Mouse (Mus musculus) forebrain, embryonic 10.5 days (tissue): Measurements from ENCODE around the gene Cacna2d2. TPM values are rescaled to one million over a fixed set of nuclear protein-coding genes. Genes with fewer than 3 reads are reported as not detected.

Experiments used
- DNase-seq: peaks from one replicate; pipeline ENCODE4 v3.0.0-alpha.2; 2017; ENCODE audit warnings: low spot score; ENCODE audit errors: extremely low spot score
- H3K27ac ChIP-seq: fragments of 300-500 bp; sonication (generic); 2 replicates; pipeline ENCODE4 v1.5.1; 2016; ENCODE audit warnings: mild to moderate bottlenecking
- H3K27me3 ChIP-seq: fragments of 300-500 bp; sonication (generic); 2 replicates; pipeline ENCODE4 v1.6.1; 2016; ENCODE audit warnings: mild to moderate bottlenecking; ENCODE audit not compliant: poor library complexity, severe bottlenecking
- H3K36me3 ChIP-seq: fragments of 300-500 bp; sonication (generic); replicated peaks from 2 replicates; pipeline ENCODE4 v1.6.1; 2016; ENCODE audit warnings: mild to moderate bottlenecking, moderate library complexity
- H3K4me1 ChIP-seq: fragments of 300-500 bp; sonication (generic); 2 replicates; pipeline ENCODE4 v1.6.1; 2016
- H3K4me3 ChIP-seq: fragments of 300-500 bp; sonication (generic); 2 replicates; pipeline ENCODE4 v1.5.1; 2016; ENCODE audit warnings: mild to moderate bottlenecking, moderate library complexity
- H3K9me3 ChIP-seq: fragments of 300-500 bp; sonication (generic); 2 replicates; pipeline ENCODE4 v1.6.1; 2016; ENCODE audit warnings: mild to moderate bottlenecking, moderate library complexity
- WGBS: fragments of 180-500 bp; shearing (Covaris S2); methylation state at CpG from one replicate; pipeline ENCODE4 v1.1.7; 2016; 5-methylcytosine and 5-hydroxymethylcytosine counted together
- polyA plus RNA-seq: library from polyadenylated mRNA; unstranded; fragments of >200 nt; fragmentation: Nextera tagmentation; extraction: Ambion mirVana; gene quantifications from 2 replicates; pipeline ENCODE4 v1.2.1, GENCODE M21; 2016

The Cacna2d2 gene
- polyA plus RNA-seq, 1 experiment from 2014 or later = 1.2 TPM

DNA sequence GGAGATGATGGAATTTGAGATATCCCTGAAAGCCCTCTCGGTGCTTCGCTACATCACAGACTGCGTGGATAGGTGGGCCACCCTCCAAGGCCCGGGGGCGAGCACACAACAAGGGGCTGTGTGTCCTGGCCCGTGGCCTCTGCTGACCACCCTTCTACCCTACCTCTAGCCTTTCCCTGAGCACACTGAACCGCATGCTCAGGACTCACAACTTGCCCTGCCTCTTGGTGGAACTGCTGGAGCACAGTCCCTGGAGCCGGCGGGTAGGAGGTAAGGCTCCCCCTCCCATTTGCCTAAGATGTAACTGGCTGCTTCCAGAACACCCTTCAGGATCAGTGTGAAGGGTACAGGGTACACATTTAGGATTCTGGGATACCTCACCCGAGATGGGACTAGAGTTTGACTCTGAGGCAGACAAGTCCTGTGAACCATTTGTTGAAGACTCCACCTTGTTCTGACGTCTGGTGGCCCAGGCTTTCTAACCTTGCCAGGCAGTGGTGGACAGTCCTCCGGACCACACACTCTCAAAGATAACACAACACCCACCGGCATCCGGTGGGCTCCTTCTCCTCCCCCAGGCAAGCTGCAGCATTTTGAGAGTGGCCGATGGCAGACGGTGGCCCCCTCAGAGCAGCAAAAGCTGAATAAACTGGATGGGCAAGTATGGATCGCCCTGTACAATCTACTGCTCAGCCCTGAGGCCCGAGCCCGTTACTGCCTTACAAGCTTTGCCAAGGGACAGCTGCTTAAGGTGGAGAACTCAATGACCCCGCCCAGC lies 150.1 kb downstream of the Cacna2d2 start:
- Histone ChIP-seq H3K4me3 (no peak overlapping the region), H3K27ac (peak overlapping the region; percentile 9; the same call in 1 of the 2 replicates), H3K36me3 (peaks cover 10% of the 10 kb centered on the region), H3K9me3 (no peaks in the 10 kb centered on the region), H3K4me1 (peaks cover 74% of the 10 kb centered on the region), H3K27me3 (peaks cover 61% of the 10 kb centered on the region)
- DNase-seq = no peak
- WGBS = 89% methylated on average over 20 of the region's 20 CpGs

GRCm38 (mm10) chr9:107550491-107551116 lies 151.2 kb downstream of the Cacna2d2 start:
- Histone ChIP-seq H3K4me3 (peak overlapping the region; percentile 88), H3K9me3 (no peaks in the 10 kb centered on the region), H3K4me1 (peaks cover 85% of the 10 kb centered on the region), H3K36me3 (no peaks in the 10 kb centered on the region), H3K27ac (peak overlapping the region; percentile 88), H3K27me3 (peaks cover 61% of the 10 kb centered on the region)
- peak; percentile 41 for DNase-seq
- 21% methylated on average over 23 of the region's 23 CpGs for WGBS

DNA sequence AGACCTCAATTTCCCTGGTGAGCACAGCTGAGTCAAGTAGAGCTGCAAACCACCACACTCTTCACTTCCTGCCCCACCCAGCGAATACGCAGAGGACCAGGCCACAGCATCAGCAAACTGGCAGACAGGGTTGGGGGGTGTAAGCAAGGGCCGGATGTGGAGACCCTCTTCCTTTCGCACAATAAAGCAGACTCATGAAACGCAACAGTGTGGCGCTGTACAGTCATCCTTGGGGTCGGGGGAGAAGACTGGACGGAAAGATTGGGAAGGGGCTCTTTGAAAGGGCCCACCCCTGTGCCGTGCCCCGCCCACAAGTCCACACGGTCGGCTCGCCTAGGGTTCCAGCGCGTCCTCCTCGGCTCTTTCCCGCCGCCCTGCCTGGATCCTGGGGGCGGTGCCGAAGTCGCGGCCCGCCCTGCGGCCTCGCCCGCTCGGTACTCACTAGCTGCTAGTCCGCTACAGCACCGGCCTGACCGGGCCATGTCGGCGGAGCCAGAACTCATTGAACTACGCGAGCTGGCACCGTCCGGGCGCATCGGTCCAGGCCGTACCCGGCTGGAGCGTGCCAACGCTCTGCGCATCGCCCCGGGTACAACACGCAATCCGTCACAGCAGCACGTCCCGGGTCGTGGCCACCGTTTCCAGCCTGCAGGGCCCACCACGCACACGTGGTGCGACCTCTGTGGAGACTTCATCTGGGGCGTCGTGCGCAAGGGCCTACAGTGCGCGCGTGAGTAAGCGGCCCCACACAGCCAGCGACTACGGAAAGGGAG lies 151.9 kb downstream of the Cacna2d2 start, which contains the start of gene Rassf1:
Gene Rassf1, plus strand, starts transcription at position 439 of the 773 bp plus-strand sequence.
- Histone ChIP-seq H3K9me3 (no peaks in the 10 kb centered on the region), H3K27ac (peak within 1 kb of the TSS; percentile 88), H3K4me1 (peaks cover 85% of the 10 kb centered on the region), H3K27me3 (peaks cover 61% of the 10 kb centered on the region), H3K36me3 (peaks cover 4% of the 10 kb centered on the region; the same call in 1 of the 2 replicates), H3K4me3 (peak within 1 kb of the TSS; percentile 88)
- DNase-seq = peak; percentile 74
- under 1% methylated on average over 63 of the region's 63 CpGs for WGBS

DNA sequence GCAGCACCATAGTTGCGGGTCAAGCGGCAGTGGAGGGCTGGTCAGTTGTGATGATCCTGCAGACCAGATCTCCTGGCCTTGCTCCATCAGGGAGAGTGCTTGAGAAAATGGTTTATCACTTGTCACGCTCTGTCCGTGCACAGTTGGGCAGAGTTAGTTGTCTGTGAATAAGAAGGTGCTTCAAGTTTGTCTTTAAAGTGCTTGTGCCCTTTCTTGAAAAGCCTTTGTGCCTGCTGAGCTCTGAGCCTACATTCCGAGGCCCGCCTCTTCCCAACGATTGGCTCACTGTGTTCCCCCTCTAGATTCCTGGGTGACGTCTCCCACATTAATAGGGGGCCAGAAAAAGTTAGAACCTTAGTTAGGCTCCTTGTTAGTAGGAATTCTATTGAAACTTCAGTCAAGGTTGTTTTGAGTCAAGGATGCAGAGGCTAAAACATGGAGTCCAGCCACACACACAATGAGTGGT lies 152.5 kb downstream of the Cacna2d2 start:
- Histone ChIP-seq H3K4me3 (peak overlapping the region; percentile 88), H3K27ac (peak overlapping the region; percentile 88), H3K9me3 (no peaks in the 10 kb centered on the region), H3K27me3 (peaks cover 61% of the 10 kb centered on the region), H3K4me1 (peaks cover 85% of the 10 kb centered on the region), H3K36me3 (peaks cover 10% of the 10 kb centered on the region)
- WGBS = 2% methylated on average over 8 of the region's 8 CpGs
- DNase-seq = no peak

DNA sequence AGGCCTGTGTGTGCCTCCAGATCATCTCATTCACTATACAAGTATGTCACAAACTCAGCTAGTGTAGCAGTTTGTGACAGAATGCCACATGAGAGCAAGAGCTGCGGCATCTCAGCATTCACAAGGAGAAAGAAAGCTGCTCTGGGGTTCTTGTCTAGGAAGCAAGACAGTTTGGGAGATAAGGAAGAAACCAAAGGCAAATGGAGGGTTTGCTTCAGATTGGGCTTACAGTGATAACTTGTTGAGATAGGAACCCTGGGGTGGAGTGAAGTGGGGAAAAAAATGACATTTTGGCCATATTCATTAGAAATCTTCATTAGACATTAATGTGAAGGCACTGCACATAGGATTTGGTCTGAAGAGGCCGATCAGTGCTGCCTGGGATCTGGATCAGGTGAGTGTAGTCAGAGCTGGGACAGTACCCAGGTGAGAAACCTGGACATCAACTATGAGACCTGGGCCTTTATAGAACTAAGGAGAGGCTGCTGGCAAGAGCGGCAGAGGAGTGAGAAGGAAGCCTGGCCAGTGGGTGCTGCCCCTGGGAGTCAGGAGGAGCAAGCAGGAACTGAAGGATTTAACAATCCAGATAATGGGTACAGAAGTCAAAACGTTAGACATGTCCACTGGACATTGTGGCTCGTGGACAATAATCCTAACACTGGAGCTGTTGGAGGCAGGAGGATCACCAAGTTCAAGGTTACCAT lies 153.4 kb downstream of the Cacna2d2 start:
- Histone ChIP-seq H3K36me3 (peaks cover 19% of the 10 kb centered on the region), H3K4me1 (peaks cover 78% of the 10 kb centered on the region), H3K4me3 (peak overlapping the region; percentile 88), H3K9me3 (no peaks in the 10 kb centered on the region), H3K27ac (peak overlapping the region; percentile 96), H3K27me3 (peaks cover 54% of the 10 kb centered on the region)
- no peak for DNase-seq
- 79% methylated on average over 5 of the region's 5 CpGs for WGBS

- WGBS = 6% methylated on average over 37 of the region's 37 CpGs
- H3K4me1 ChIP-seq = peaks cover 73% of the 10 kb centered on the region
Observed at GRCm38 (mm10) chr9:107553541-107554318, 154.3 kb downstream of the Cacna2d2 start.

DNA sequence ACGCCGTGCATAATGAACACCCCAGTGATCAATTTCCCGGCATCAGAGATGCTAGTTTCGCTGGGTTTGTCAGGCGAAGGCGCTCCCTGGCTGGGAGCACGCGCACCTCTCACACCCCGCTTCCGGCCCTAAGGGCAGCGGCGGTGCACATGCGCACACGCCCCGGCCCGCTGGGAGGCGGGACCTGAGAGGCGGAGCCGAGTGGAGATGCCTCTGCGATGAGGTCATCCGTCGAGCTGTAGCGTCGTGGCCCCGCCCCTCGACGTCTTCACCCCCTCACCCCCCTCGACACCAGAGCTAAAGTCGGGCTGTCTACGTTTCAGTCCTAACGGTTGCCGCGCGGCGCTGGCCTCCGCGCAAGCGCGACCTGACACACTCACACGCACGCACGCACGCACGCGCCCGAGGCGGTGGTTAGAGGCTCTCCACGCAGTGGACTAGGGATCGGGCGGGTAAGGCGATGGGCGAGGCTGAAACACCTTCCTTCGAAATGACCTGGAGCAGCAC lies 155.0 kb downstream of the Cacna2d2 start:
- peak overlapping the region; percentile 96 for H3K27ac ChIP-seq
- H3K36me3 ChIP-seq = peaks cover 34% of the 10 kb centered on the region
- peaks cover 73% of the 10 kb centered on the region for H3K4me1 ChIP-seq
- no peaks in the 10 kb centered on the region for H3K9me3 ChIP-seq
- WGBS = under 1% methylated on average over 53 of the region's 53 CpGs
- peak; percentile 98 for DNase-seq
- H3K27me3 ChIP-seq = peaks cover 39% of the 10 kb centered on the region
- H3K4me3 ChIP-seq = peak overlapping the region; percentile 88

More at GRCm38 (mm10) chr9:107553541-107554318, 154.3 kb downstream of the Cacna2d2 start:
- peaks cover 46% of the 10 kb centered on the region for H3K27me3 ChIP-seq
- H3K9me3 ChIP-seq = no peaks in the 10 kb centered on the region
- H3K36me3 ChIP-seq = peaks cover 28% of the 10 kb centered on the region
- peak overlapping the region; percentile 88 for H3K4me3 ChIP-seq
- peak overlapping the region; percentile 96 for H3K27ac ChIP-seq
- DNase-seq = no peak

DNA sequence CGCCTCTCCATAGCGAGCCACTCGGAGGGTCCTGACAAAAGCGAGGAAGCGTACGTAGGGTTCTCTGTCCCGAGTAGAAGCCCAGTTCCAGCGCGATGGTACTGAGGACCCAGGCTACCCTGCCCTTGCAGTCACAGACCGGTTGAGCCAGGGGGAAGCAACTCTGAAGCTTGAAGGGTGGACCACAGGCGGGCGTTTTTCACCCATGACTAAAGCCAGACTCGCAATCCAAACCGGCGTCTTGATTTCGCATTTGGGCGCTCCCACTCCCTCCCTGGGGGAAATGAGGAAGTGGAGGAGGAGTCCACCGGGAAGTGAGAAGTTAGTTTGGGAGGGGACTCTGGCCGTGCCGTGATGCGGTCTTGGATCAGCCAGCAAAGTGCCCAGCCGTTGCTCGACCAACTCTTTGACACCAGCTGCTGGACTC lies 155.6 kb downstream of the Cacna2d2 start:
- Histone ChIP-seq H3K27me3 (peaks cover 32% of the 10 kb centered on the region), H3K36me3 (peaks cover 41% of the 10 kb centered on the region), H3K27ac (peak overlapping the region; percentile 96), H3K4me1 (peaks cover 68% of the 10 kb centered on the region), H3K9me3 (no peaks in the 10 kb centered on the region), H3K4me3 (peak overlapping the region; percentile 88)
- peak; percentile 60 for DNase-seq
- under 1% methylated on average over 23 of the region's 23 CpGs for WGBS

GRCm38 (mm10) chr9:107555701-107556100 lies 156.3 kb downstream of the Cacna2d2 start:
- H3K4me1 ChIP-seq = peaks cover 61% of the 10 kb centered on the region
- peaks cover 48% of the 10 kb centered on the region for H3K36me3 ChIP-seq
- peaks cover 26% of the 10 kb centered on the region for H3K27me3 ChIP-seq
- no peak for DNase-seq
- no peaks in the 10 kb centered on the region for H3K9me3 ChIP-seq
- WGBS = 56% methylated on average over 2 of the region's 2 CpGs
- peak overlapping the region; percentile 88 for H3K4me3 ChIP-seq
- H3K27ac ChIP-seq = peak overlapping the region; percentile 96

GRCm38 (mm10) chr9:107556346-107556745 lies 156.9 kb downstream of the Cacna2d2 start:
- H3K36me3 ChIP-seq = peaks cover 54% of the 10 kb centered on the region
- no peak overlapping the region for H3K27ac ChIP-seq
- peaks cover 19% of the 10 kb centered on the region for H3K27me3 ChIP-seq
- no peaks in the 10 kb centered on the region for H3K9me3 ChIP-seq
- peaks cover 55% of the 10 kb centered on the region for H3K4me1 ChIP-seq
- no peak for DNase-seq
- H3K4me3 ChIP-seq = peak overlapping the region; percentile 88
- 74% methylated on average over 3 of the region's 3 CpGs for WGBS

DNA sequence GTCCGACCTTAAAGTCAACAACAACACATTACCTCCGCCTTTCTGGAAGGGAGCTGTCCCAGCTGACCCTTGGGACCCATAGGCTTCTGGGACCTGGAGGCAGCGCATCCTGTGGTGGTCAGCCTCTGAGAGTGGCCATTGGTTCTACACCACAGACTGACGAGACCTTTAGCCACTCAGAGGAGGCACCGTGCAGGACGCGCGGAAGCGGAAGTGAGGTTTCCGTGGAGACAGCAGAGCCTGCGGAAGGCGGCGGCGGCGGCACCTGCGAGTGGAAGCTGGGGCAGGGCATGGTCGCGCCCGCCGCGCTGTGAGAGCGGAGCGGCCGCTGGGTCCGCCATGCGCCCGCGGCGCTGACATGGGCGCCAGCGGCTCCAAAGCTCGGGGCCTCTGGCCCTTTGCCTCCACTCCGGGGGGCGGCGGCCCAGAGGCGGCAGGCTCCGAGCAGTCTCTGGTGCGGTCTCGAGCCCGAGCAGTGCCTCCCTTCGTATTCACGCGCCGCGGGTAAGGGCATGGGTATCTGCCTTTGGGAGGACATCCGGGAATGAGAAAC lies 163.7 kb downstream of the Cacna2d2 start, which contains the start of gene Tusc2:
Gene Tusc2, plus strand, starts transcription at position 227 of the 553 bp plus-strand sequence.
- peaks cover 61% of the 10 kb centered on the region for H3K4me1 ChIP-seq
- 1% methylated on average over 46 of the region's 46 CpGs for WGBS
- H3K27ac ChIP-seq = peak within 1 kb of the TSS; percentile 88
- H3K36me3 ChIP-seq = peaks cover 72% of the 10 kb centered on the region
- peak; percentile 96 for DNase-seq
- no peaks in the 10 kb centered on the region for H3K27me3 ChIP-seq
- peak within 1 kb of the TSS; percentile 93 for H3K4me3 ChIP-seq
- H3K9me3 ChIP-seq = no peaks in the 10 kb centered on the region
